Mouse (Mus musculus) limb, embryonic 12.5 days (tissue): ENCODE results near the gene Arpp21. TPM values are rescaled to one million over a fixed set of nuclear protein-coding genes. Genes with fewer than 3 reads are reported as not detected.

Source experiments
- ATAC-seq: fragments of 200-750 bp; cut with Nextera tagmentation; 2 replicates; pipeline ENCODE4 v1.8.0; 2017; ENCODE audit warnings: low read depth, moderate TSS enrichment; ENCODE audit not compliant: insufficient number of reproducible peaks, insufficient read depth, low FRiP score, low TSS enrichment
- H3K27ac ChIP-seq: fragments of 300-500 bp; sonication (generic); 2 replicates; pipeline ENCODE4 v1.5.1; 2016; ENCODE audit warnings: mild to moderate bottlenecking, moderate library complexity
- H3K27me3 ChIP-seq: fragments of 300-500 bp; sonication (generic); 2 replicates; pipeline ENCODE4 v1.6.1; 2016; ENCODE audit warnings: mild to moderate bottlenecking, moderate library complexity
- H3K36me3 ChIP-seq: fragments of 300-500 bp; sonication (generic); 2 replicates; pipeline ENCODE4 v1.6.1; 2016; ENCODE audit warnings: mild to moderate bottlenecking, moderate library complexity
- H3K4me1 ChIP-seq: fragments of 300-500 bp; sonication (generic); replicated peaks from 2 replicates; pipeline ENCODE4 v1.6.1; 2016
- H3K4me2 ChIP-seq: fragments of 300-500 bp; sonication (generic); 2 replicates; pipeline ENCODE4 v1.6.1; 2016; ENCODE audit warnings: mild to moderate bottlenecking, moderate library complexity
- H3K4me3 ChIP-seq: fragments of 300-500 bp; sonication (generic); replicated peaks from 2 replicates; pipeline ENCODE4 v1.5.1; 2016; ENCODE audit warnings: mild to moderate bottlenecking
- H3K9ac ChIP-seq: fragments of 300-500 bp; sonication (generic); replicated peaks from 2 replicates; pipeline ENCODE4 v1.6.1; 2016; ENCODE audit warnings: mild to moderate bottlenecking, moderate library complexity
- H3K9me3 ChIP-seq: fragments of 300-500 bp; sonication (generic); 2 replicates; pipeline ENCODE4 v1.6.1; 2016; ENCODE audit warnings: mild to moderate bottlenecking, moderate library complexity
- WGBS: fragments of 180-500 bp; shearing (Covaris S2); methylation state at CpG from one replicate; pipeline ENCODE4 v1.1.7; 2016; 5-methylcytosine and 5-hydroxymethylcytosine counted together
- polyA plus RNA-seq: library from polyadenylated mRNA; unstranded; fragments of >200 nt; fragmentation: Nextera tagmentation; extraction: Ambion mirVana; gene quantifications from 2 replicates; pipeline ENCODE4 v1.2.1, GENCODE M21; 2016

Arpp21 gene
- polyA plus RNA-seq, result 11.9 and 14.4 TPM in 2 replicates

GRCm38 (mm10) chr9:112235696-112236397 lies at the start of gene Arpp21:
TSS of gene Arpp21 (minus strand) at chr9:112235938.
- Histone ChIP-seq H3K4me2 (peak within 1 kb of the TSS; percentile 90), H3K36me3 (no peaks in the 10 kb centered on the region), H3K4me3 (peak within 1 kb of the TSS; percentile 45), H3K27ac (no peak within 1 kb of the TSS), H3K4me1 (peaks cover 16% of the 10 kb centered on the region), H3K9me3 (no peaks in the 10 kb centered on the region), H3K27me3 (peaks cover 65% of the 10 kb centered on the region), H3K9ac (no peak within 1 kb of the TSS; the same call in 1 of the 2 replicates)
- peak; percentile 43; the same call in 1 of the 2 replicates for ATAC-seq
- 19% methylated on average over 16 of the region's 16 CpGs for WGBS

GRCm38 (mm10) chr9:112272426-112272969 lies 36.8 kb upstream of the Arpp21 start:
- no peaks in the 10 kb centered on the region for H3K4me1 ChIP-seq
- no peak overlapping the region for H3K4me2 ChIP-seq
- H3K9ac ChIP-seq, result no peak overlapping the region
- H3K4me3 ChIP-seq, result no peak overlapping the region
- H3K27me3 ChIP-seq, result no peaks in the 10 kb centered on the region
- WGBS, result 81% methylated on average over 8 of the region's 8 CpGs
- ATAC-seq, result no peak
- H3K27ac ChIP-seq, result no peak overlapping the region
- no peaks in the 10 kb centered on the region for H3K9me3 ChIP-seq
- H3K36me3 ChIP-seq, result no peaks in the 10 kb centered on the region

- no peak for ATAC-seq
- no peaks in the 10 kb centered on the region for H3K9me3 ChIP-seq
- WGBS, result 84% methylated on average over 4 of the region's 4 CpGs
- H3K27me3 ChIP-seq, result no peaks in the 10 kb centered on the region
- H3K4me2 ChIP-seq, result no peak overlapping the region
- H3K36me3 ChIP-seq, result no peaks in the 10 kb centered on the region
- no peak overlapping the region for H3K4me3 ChIP-seq
- H3K27ac ChIP-seq, result no peak overlapping the region
- no peak overlapping the region for H3K9ac ChIP-seq
- H3K4me1 ChIP-seq, result no peaks in the 10 kb centered on the region
These were observed 29.4 kb upstream of the Arpp21 start for GRCm38 (mm10) chr9:112264982-112265641.

- WGBS, result 65% methylated on average over 16 of the region's 16 CpGs
- no peak overlapping the region for H3K4me3 ChIP-seq
- no peaks in the 10 kb centered on the region for H3K4me1 ChIP-seq
- no peak overlapping the region for H3K4me2 ChIP-seq
- H3K36me3 ChIP-seq, result no peaks in the 10 kb centered on the region
- H3K27me3 ChIP-seq, result no peaks in the 10 kb centered on the region
- no peak overlapping the region for H3K9ac ChIP-seq
- no peaks in the 10 kb centered on the region for H3K9me3 ChIP-seq
- ATAC-seq, result no peak
- no peak overlapping the region for H3K27ac ChIP-seq
These were observed 26.5 kb upstream of the Arpp21 start for GRCm38 (mm10) chr9:112261986-112262901.

- Histone ChIP-seq H3K9me3 (no peaks in the 10 kb centered on the region), H3K4me2 (no peak overlapping the region), H3K36me3 (no peaks in the 10 kb centered on the region), H3K27ac (no peak overlapping the region), H3K27me3 (no peaks in the 10 kb centered on the region), H3K9ac (no peak overlapping the region), H3K4me1 (no peaks in the 10 kb centered on the region), H3K4me3 (no peak overlapping the region)
- no peak for ATAC-seq
- 76% methylated on average over 2 of the region's 2 CpGs for WGBS
These were observed 25.8 kb upstream of the Arpp21 start for GRCm38 (mm10) chr9:112261556-112261955.

GRCm38 (mm10) chr9:112260696-112261095 lies 25.0 kb upstream of the Arpp21 start:
- Histone ChIP-seq H3K9ac (no peak overlapping the region), H3K4me2 (no peak overlapping the region), H3K4me1 (no peaks in the 10 kb centered on the region), H3K4me3 (no peak overlapping the region), H3K27ac (no peak overlapping the region), H3K9me3 (no peaks in the 10 kb centered on the region), H3K27me3 (no peaks in the 10 kb centered on the region), H3K36me3 (no peaks in the 10 kb centered on the region)
- no peak for ATAC-seq
- 70% methylated on average over 2 of the region's 2 CpGs for WGBS

GRCm38 (mm10) chr9:112258560-112258959 lies 22.8 kb upstream of the Arpp21 start:
- H3K9me3 ChIP-seq, result no peaks in the 10 kb centered on the region

GRCm38 (mm10) chr9:112255971-112256370 lies 20.2 kb upstream of the Arpp21 start:
- ATAC-seq, result no peak
- Histone ChIP-seq H3K27ac (no peak overlapping the region), H3K9me3 (no peaks in the 10 kb centered on the region), H3K27me3 (no peaks in the 10 kb centered on the region), H3K4me2 (no peak overlapping the region), H3K9ac (no peak overlapping the region), H3K4me3 (no peak overlapping the region), H3K36me3 (no peaks in the 10 kb centered on the region), H3K4me1 (no peaks in the 10 kb centered on the region)
- WGBS, result 79% methylated on average over 2 of the region's 2 CpGs

More at GRCm38 (mm10) chr9:112258560-112258959, 22.8 kb upstream of the Arpp21 start:
- Histone ChIP-seq H3K4me2 (no peak overlapping the region), H3K27me3 (no peaks in the 10 kb centered on the region), H3K36me3 (no peaks in the 10 kb centered on the region), H3K4me3 (no peak overlapping the region), H3K27ac (no peak overlapping the region), H3K9ac (no peak overlapping the region), H3K4me1 (no peaks in the 10 kb centered on the region)
- ATAC-seq, result no peak
- WGBS, result 78% methylated on average over 1 of the region's 1 CpGs

GRCm38 (mm10) chr9:112253730-112254129 lies 18.0 kb upstream of the Arpp21 start:
- H3K9ac ChIP-seq, result no peak overlapping the region
- no peak for ATAC-seq
- no peaks in the 10 kb centered on the region for H3K9me3 ChIP-seq
- H3K4me3 ChIP-seq, result no peak overlapping the region
- no peak overlapping the region for H3K27ac ChIP-seq
- no peaks in the 10 kb centered on the region for H3K4me1 ChIP-seq
- H3K4me2 ChIP-seq, result no peak overlapping the region
- 91% methylated on average over 1 of the region's 1 CpGs for whole genome bisulfite sequencing
- no peaks in the 10 kb centered on the region for H3K27me3 ChIP-seq
- H3K36me3 ChIP-seq, result no peaks in the 10 kb centered on the region

GRCm38 (mm10) chr9:112251857-112252256 lies 16.1 kb upstream of the Arpp21 start:
- no peaks in the 10 kb centered on the region for H3K4me1 ChIP-seq
- no peak overlapping the region for H3K27ac ChIP-seq
- no peaks in the 10 kb centered on the region for H3K36me3 ChIP-seq
- 85% methylated on average over 3 of the region's 3 CpGs for WGBS
- no peaks in the 10 kb centered on the region for H3K27me3 ChIP-seq
- ATAC-seq, result no peak
- H3K4me3 ChIP-seq, result no peak overlapping the region
- no peaks in the 10 kb centered on the region for H3K9me3 ChIP-seq
- no peak overlapping the region for H3K9ac ChIP-seq
- no peak overlapping the region for H3K4me2 ChIP-seq

GRCm38 (mm10) chr9:112251339-112251738 lies 15.6 kb upstream of the Arpp21 start:
- no peak overlapping the region for H3K27ac ChIP-seq
- ATAC-seq, result no peak
- WGBS, result 86% methylated on average over 5 of the region's 5 CpGs

More at GRCm38 (mm10) chr9:112251339-112251738, 15.6 kb upstream of the Arpp21 start:
- H3K4me3 ChIP-seq, result no peak overlapping the region
- H3K4me2 ChIP-seq, result no peak overlapping the region
- no peaks in the 10 kb centered on the region for H3K27me3 ChIP-seq
- H3K9ac ChIP-seq, result no peak overlapping the region
- H3K36me3 ChIP-seq, result no peaks in the 10 kb centered on the region
- H3K4me1 ChIP-seq, result no peaks in the 10 kb centered on the region
- no peaks in the 10 kb centered on the region for H3K9me3 ChIP-seq
